Mouse (Mus musculus): ENCODE results near the gene Rnf144b. TPM values are rescaled to one million over a fixed set of nuclear protein-coding genes. Genes with fewer than 3 reads are reported as not detected.
A peak's percentile ranks its signal among the peaks of the same experiment; 100 is the strongest.

Rnf144b gene
- polyA plus RNA-seq, 1 experiment from 2014 or later, result 1.3 TPM

GRCm38 (mm10) chr13:47248289-47249010 lies 126.0 kb downstream of the Rnf144b start:
- WGBS, result 67% methylated on average over 8 of the region's 8 CpGs
- Histone ChIP-seq H3K4me1 (0 out of 2 replicates have a peak, but pooled peaks cover 3% of the 10 kb centered on the region), H3K4me2 (no peak overlapping the region), H3K4me3 (no peak overlapping the region), H3K27ac (no peak overlapping the region), H3K9me3 (no peaks in the 10 kb centered on the region), H3K27me3 (no peaks in the 10 kb centered on the region), H3K9ac (no peak overlapping the region), H3K36me3 (no peaks in the 10 kb centered on the region)
- ATAC-seq (ENCODE audit: borderline replicate concordance, extremely low read depth, low FRiP score, low TSS enrichment), result no peak

GRCm38 (mm10) chr13:47250615-47251014 lies 128.2 kb downstream of the Rnf144b start:
- H3K27ac ChIP-seq, result no peak overlapping the region
- H3K36me3 ChIP-seq, result no peaks in the 10 kb centered on the region
- no peaks in the 10 kb centered on the region for H3K9me3 ChIP-seq
- no peak overlapping the region for H3K9ac ChIP-seq
- H3K27me3 ChIP-seq, result no peaks in the 10 kb centered on the region
- no peak for ATAC-seq (ENCODE audit: borderline replicate concordance, extremely low read depth, low FRiP score, low TSS enrichment)
- 72% methylated on average over 1 of the region's 1 CpGs for WGBS
- H3K4me3 ChIP-seq, result no peak overlapping the region
- H3K4me1 ChIP-seq, result 0 out of 2 replicates have a peak, but pooled peaks cover 3% of the 10 kb centered on the region
- no peak overlapping the region for H3K4me2 ChIP-seq

- ATAC-seq (ENCODE audit: borderline replicate concordance, extremely low read depth, low FRiP score, low TSS enrichment), result no peak
- Histone ChIP-seq H3K9me3 (no peaks in the 10 kb centered on the region), H3K4me1 (0 out of 2 replicates have a peak, but pooled peaks cover 3% of the 10 kb centered on the region), H3K27me3 (no peaks in the 10 kb centered on the region), H3K4me3 (no peak overlapping the region), H3K9ac (no peak overlapping the region), H3K27ac (no peak overlapping the region), H3K36me3 (no peaks in the 10 kb centered on the region), H3K4me2 (no peak overlapping the region)
- WGBS, result 71% methylated on average over 2 of the region's 2 CpGs
Observed at GRCm38 (mm10) chr13:47251114-47251764, 128.8 kb downstream of the Rnf144b start.

- Histone ChIP-seq H3K36me3 (no peaks in the 10 kb centered on the region), H3K4me2 (no peak overlapping the region), H3K4me3 (no peak overlapping the region), H3K9ac (no peak overlapping the region), H3K4me1 (no peaks in the 10 kb centered on the region), H3K27me3 (no peaks in the 10 kb centered on the region), H3K27ac (no peak overlapping the region), H3K9me3 (no peaks in the 10 kb centered on the region)
- 45% methylated on average over 5 of the region's 5 CpGs for WGBS
- ATAC-seq (ENCODE audit: borderline replicate concordance, extremely low read depth, low FRiP score, low TSS enrichment), result no peak
Observed at GRCm38 (mm10) chr13:47253711-47254110, 131.3 kb downstream of the Rnf144b start.

- Histone ChIP-seq H3K27ac (no peak overlapping the region), H3K9me3 (no peaks in the 10 kb centered on the region), H3K4me2 (no peak overlapping the region), H3K36me3 (no peaks in the 10 kb centered on the region), H3K9ac (no peak overlapping the region), H3K4me3 (no peak overlapping the region), H3K4me1 (no peaks in the 10 kb centered on the region), H3K27me3 (no peaks in the 10 kb centered on the region)
- WGBS, result 29% methylated on average over 4 of the region's 4 CpGs
- ATAC-seq (ENCODE audit: borderline replicate concordance, extremely low read depth, low FRiP score, low TSS enrichment), result no peak
Observed at GRCm38 (mm10) chr13:47259297-47259696, 136.8 kb downstream of the Rnf144b start.

GRCm38 (mm10) chr13:47261961-47262360 lies 139.5 kb downstream of the Rnf144b start:
- Histone ChIP-seq H3K36me3 (no peaks in the 10 kb centered on the region), H3K9me3 (no peaks in the 10 kb centered on the region), H3K4me3 (no peak overlapping the region), H3K4me2 (no peak overlapping the region), H3K9ac (no peak overlapping the region), H3K27me3 (no peaks in the 10 kb centered on the region), H3K27ac (no peak overlapping the region), H3K4me1 (no peaks in the 10 kb centered on the region)
- WGBS, result 44% methylated on average over 2 of the region's 2 CpGs
- no peak for ATAC-seq (ENCODE audit: borderline replicate concordance, extremely low read depth, low FRiP score, low TSS enrichment)

GRCm38 (mm10) chr13:47264382-47264781 lies 141.9 kb downstream of the Rnf144b start:
- no peak for ATAC-seq (ENCODE audit: borderline replicate concordance, extremely low read depth, low FRiP score, low TSS enrichment)
- 56% methylated on average over 8 of the region's 8 CpGs for WGBS
- Histone ChIP-seq H3K9me3 (no peaks in the 10 kb centered on the region), H3K4me1 (no peaks in the 10 kb centered on the region), H3K4me3 (no peak overlapping the region), H3K27me3 (no peaks in the 10 kb centered on the region), H3K4me2 (no peak overlapping the region), H3K36me3 (no peaks in the 10 kb centered on the region), H3K27ac (no peak overlapping the region), H3K9ac (no peak overlapping the region)

GRCm38 (mm10) chr13:47266411-47266810 lies 144.0 kb downstream of the Rnf144b start:
- Histone ChIP-seq H3K4me1 (no peaks in the 10 kb centered on the region), H3K36me3 (no peaks in the 10 kb centered on the region), H3K9ac (no peak overlapping the region), H3K4me2 (no peak overlapping the region), H3K4me3 (no peak overlapping the region), H3K27me3 (no peaks in the 10 kb centered on the region), H3K9me3 (no peaks in the 10 kb centered on the region), H3K27ac (no peak overlapping the region)
- ATAC-seq (ENCODE audit: borderline replicate concordance, extremely low read depth, low FRiP score, low TSS enrichment), result no peak
- 79% methylated on average over 7 of the region's 7 CpGs for WGBS

- H3K27me3 ChIP-seq, result no peaks in the 10 kb centered on the region
- H3K36me3 ChIP-seq, result no peaks in the 10 kb centered on the region
- no peaks in the 10 kb centered on the region for H3K9me3 ChIP-seq
- H3K4me2 ChIP-seq, result no peak overlapping the region
- no peak for ATAC-seq (ENCODE audit: borderline replicate concordance, extremely low read depth, low FRiP score, low TSS enrichment)
- 72% methylated on average over 3 of the region's 3 CpGs for WGBS
- H3K9ac ChIP-seq, result no peak overlapping the region
- no peaks in the 10 kb centered on the region; the same call in 1 of the 2 replicates for H3K4me1 ChIP-seq
- no peak overlapping the region for H3K4me3 ChIP-seq
- no peak overlapping the region for H3K27ac ChIP-seq
Observed at GRCm38 (mm10) chr13:47268227-47268626, 145.8 kb downstream of the Rnf144b start.

GRCm38 (mm10) chr13:47272928-47273327 lies 150.5 kb downstream of the Rnf144b start:
- Histone ChIP-seq H3K4me1 (peaks cover 19% of the 10 kb centered on the region), H3K9ac (no peak overlapping the region), H3K27me3 (no peaks in the 10 kb centered on the region), H3K4me2 (peak overlapping the region; percentile 37), H3K9me3 (no peaks in the 10 kb centered on the region), H3K27ac (no peak overlapping the region; the same call in 1 of the 2 replicates), H3K36me3 (no peaks in the 10 kb centered on the region), H3K4me3 (peak overlapping the region; percentile 3; the same call in 1 of the 2 replicates)
- no peak for ATAC-seq (ENCODE audit: borderline replicate concordance, extremely low read depth, low FRiP score, low TSS enrichment)
- 25% methylated on average over 8 of the region's 8 CpGs for WGBS

GRCm38 (mm10) chr13:47273487-47273886 lies 151.0 kb downstream of the Rnf144b start:
- Histone ChIP-seq H3K4me3 (peak overlapping the region; percentile 3; the same call in 1 of the 2 replicates), H3K9ac (no peak overlapping the region), H3K27me3 (no peaks in the 10 kb centered on the region), H3K4me2 (peak overlapping the region; percentile 37), H3K36me3 (no peaks in the 10 kb centered on the region), H3K27ac (no peak overlapping the region), H3K4me1 (peaks cover 19% of the 10 kb centered on the region), H3K9me3 (no peaks in the 10 kb centered on the region)
- ATAC-seq (ENCODE audit: borderline replicate concordance, extremely low read depth, low FRiP score, low TSS enrichment), result no peak
- WGBS, result 10% methylated on average over 11 of the region's 11 CpGs

GRCm38 (mm10) chr13:47274139-47274538 lies 151.7 kb downstream of the Rnf144b start:
- ATAC-seq (ENCODE audit: borderline replicate concordance, extremely low read depth, low FRiP score, low TSS enrichment), result no peak
- no peak overlapping the region for H3K9ac ChIP-seq
- WGBS, result 25% methylated on average over 3 of the region's 3 CpGs
- no peaks in the 10 kb centered on the region for H3K36me3 ChIP-seq
- H3K9me3 ChIP-seq, result no peaks in the 10 kb centered on the region
- no peak overlapping the region for H3K4me3 ChIP-seq
- H3K4me1 ChIP-seq, result peaks cover 19% of the 10 kb centered on the region
- no peak overlapping the region for H3K4me2 ChIP-seq
- no peak overlapping the region for H3K27ac ChIP-seq
- no peaks in the 10 kb centered on the region for H3K27me3 ChIP-seq

All from lung, embryonic 15.5 days (tissue).